Mouse (Mus musculus) stomach, embryonic 15.5 days (tissue): Measurements from ENCODE around the gene Glt8d2. TPM values are rescaled to one million over a fixed set of nuclear protein-coding genes. Genes with fewer than 3 reads are reported as not detected.
A peak's percentile ranks its signal among the peaks of the same experiment; 100 is the strongest.
"Not testable (repeated sequence)": the region's sequence is repeated elsewhere in the genome, so short reads cannot be mapped to it uniquely, and the experiment has no call there.

Source experiments
- ATAC-seq: fragments of 200-750 bp; cut with Nextera tagmentation; 2 replicates; pipeline ENCODE4 v1.8.0; 2017; ENCODE audit warnings: low read depth, moderate number of reproducible peaks, moderate TSS enrichment; ENCODE audit not compliant: insufficient read depth, low FRiP score
- H3K27ac ChIP-seq: fragments of 300-500 bp; sonication (generic); 2 replicates; pipeline ENCODE4 v1.5.1; 2015; ENCODE audit warnings: mild to moderate bottlenecking, inconsistent platforms
- H3K27me3 ChIP-seq: fragments of 300-500 bp; sonication (generic); replicated peaks from 2 replicates; pipeline ENCODE4 v1.6.1; 2015; ENCODE audit warnings: inconsistent platforms
- H3K36me3 ChIP-seq: fragments of 300-500 bp; sonication (generic); 2 replicates; pipeline ENCODE4 v1.6.1; 2015; ENCODE audit warnings: inconsistent platforms
- H3K4me1 ChIP-seq: fragments of 300-500 bp; sonication (generic); 2 replicates; pipeline ENCODE4 v1.6.1; 2015; ENCODE audit warnings: inconsistent platforms
- H3K4me2 ChIP-seq: fragments of 300-500 bp; sonication (generic); 2 replicates; pipeline ENCODE4 v1.6.1; 2015; ENCODE audit warnings: mild to moderate bottlenecking, inconsistent platforms
- H3K4me3 ChIP-seq: fragments of 300-500 bp; sonication (generic); replicated peaks from 2 replicates; pipeline ENCODE4 v1.5.1; 2015; ENCODE audit warnings: inconsistent platforms
- H3K9ac ChIP-seq: fragments of 300-500 bp; sonication (generic); 2 replicates; pipeline ENCODE4 v1.6.1; 2015; ENCODE audit warnings: inconsistent platforms
- H3K9me3 ChIP-seq: fragments of 300-500 bp; sonication (generic); 2 replicates; pipeline ENCODE4 v1.6.1; 2016; ENCODE audit warnings: inconsistent platforms
- WGBS: fragments of 180-500 bp; shearing (Covaris S2); methylation state at CpG from one replicate; pipeline ENCODE4 v1.1.7; 2015; 5-methylcytosine and 5-hydroxymethylcytosine counted together
- polyA plus RNA-seq: library from polyadenylated mRNA; unstranded; fragments of >200 nt; fragmentation: Nextera tagmentation; extraction: Ambion mirVana; gene quantifications from 2 replicates; pipeline ENCODE4 v1.2.1, GENCODE M21; 2015

Gene Glt8d2
- polyA plus RNA-seq, 1 experiment from 2014 or later, result 7.0 TPM

DNA sequence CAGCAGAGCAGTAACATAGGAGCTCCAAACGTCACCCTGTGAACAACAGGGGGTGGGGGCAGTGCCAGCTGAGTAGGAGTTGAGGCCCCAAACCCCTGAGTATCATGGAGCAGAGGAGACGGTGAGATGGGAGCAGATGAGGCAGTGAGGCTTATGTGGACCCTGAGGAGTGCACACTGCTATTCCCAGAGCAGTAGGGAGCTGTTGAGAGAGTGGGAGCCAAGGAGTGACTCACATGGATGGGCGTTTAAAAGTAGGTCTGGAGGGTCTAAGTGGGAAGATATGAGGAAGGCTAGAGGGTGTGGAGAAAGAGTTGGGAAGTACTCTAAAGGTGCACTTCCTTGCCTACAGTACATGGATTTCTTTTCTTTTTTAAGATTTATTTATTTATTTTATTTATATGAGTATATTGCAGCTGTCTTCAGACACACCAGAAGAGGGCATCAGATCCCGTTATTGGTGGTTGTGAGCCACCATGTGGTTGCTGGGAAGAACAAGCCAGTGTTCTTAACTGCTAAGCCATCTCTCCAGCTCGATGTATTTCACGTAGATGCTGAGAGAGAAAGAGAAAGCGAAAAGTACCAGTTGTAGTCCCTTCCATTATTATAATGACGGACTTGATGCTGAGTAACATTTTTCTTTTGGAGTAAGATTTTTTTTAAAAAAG, 51.3 kb downstream of the Glt8d2 start:
- Histone ChIP-seq H3K4me1 (no peaks in the 10 kb centered on the region), H3K27ac (no peak overlapping the region), H3K4me3 (no peak overlapping the region), H3K4me2 (no peak overlapping the region), H3K36me3 (peaks cover 44% of the 10 kb centered on the region), H3K9ac (no peak overlapping the region), H3K27me3 (no peaks in the 10 kb centered on the region), H3K9me3 (no peaks in the 10 kb centered on the region)
- 87% methylated on average over 8 of the region's 8 CpGs for WGBS
- ATAC-seq, result no peak

DNA sequence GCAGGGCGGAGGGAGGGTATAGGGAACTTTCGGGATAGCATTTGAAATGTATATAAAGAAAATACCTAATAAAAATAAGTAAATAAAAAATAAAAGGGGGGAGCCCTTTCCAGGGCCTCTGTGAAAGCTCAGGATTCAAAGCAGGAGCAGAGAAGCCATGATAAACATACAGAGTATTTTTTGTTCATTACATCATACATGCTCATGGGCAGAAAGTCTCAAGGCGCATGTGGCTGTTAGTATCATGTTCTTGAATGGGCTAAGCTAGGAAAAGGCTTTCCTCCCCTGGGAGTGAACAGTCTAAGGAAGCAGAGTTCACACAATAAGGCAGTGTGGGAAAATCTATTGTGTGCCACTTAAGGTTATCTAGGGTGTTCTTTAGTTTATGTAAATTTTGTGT, 54.1 kb downstream of the Glt8d2 start:
- no peak overlapping the region for H3K4me3 ChIP-seq
- peaks cover 4% of the 10 kb centered on the region; the same call in 1 of the 2 replicates for H3K4me1 ChIP-seq
- H3K27me3 ChIP-seq, result no peaks in the 10 kb centered on the region
- peaks cover 32% of the 10 kb centered on the region for H3K36me3 ChIP-seq
- WGBS, result 92% methylated on average over 3 of the region's 3 CpGs
- no peak for ATAC-seq
- no peak overlapping the region for H3K9ac ChIP-seq
- no peak overlapping the region for H3K27ac ChIP-seq
- H3K9me3 ChIP-seq, result no peaks in the 10 kb centered on the region
- H3K4me2 ChIP-seq, result no peak overlapping the region

DNA sequence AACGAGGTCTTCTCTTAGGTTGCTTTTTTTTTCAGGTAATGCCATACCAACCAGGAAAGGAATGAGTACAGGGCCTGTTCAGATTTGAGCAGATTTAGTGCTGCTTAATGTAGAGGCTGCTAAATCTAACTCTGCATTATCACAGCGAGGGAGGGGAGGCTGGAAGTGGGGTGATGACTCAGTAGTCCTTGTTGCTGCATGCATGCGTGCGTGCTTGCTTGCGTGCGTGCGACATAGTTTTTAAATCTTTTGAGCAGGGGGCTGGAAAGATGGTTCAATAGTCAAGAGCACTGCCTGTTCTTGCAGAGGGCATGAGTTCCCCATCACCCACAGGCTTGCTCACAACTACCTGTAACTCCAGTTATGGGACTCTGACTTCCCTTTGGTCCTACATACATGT, 56.1 kb downstream of the Glt8d2 start:
- peaks cover 8% of the 10 kb centered on the region; the same call in 1 of the 2 replicates for H3K4me1 ChIP-seq
- no peak overlapping the region for H3K4me2 ChIP-seq
- no peak for ATAC-seq
- no peaks in the 10 kb centered on the region for H3K9me3 ChIP-seq
- H3K27me3 ChIP-seq, result no peaks in the 10 kb centered on the region
- no peak overlapping the region for H3K9ac ChIP-seq
- H3K4me3 ChIP-seq, result no peak overlapping the region
- H3K36me3 ChIP-seq, result peaks cover 16% of the 10 kb centered on the region
- 93% methylated on average over 7 of the region's 7 CpGs for WGBS
- H3K27ac ChIP-seq, result no peak overlapping the region

DNA sequence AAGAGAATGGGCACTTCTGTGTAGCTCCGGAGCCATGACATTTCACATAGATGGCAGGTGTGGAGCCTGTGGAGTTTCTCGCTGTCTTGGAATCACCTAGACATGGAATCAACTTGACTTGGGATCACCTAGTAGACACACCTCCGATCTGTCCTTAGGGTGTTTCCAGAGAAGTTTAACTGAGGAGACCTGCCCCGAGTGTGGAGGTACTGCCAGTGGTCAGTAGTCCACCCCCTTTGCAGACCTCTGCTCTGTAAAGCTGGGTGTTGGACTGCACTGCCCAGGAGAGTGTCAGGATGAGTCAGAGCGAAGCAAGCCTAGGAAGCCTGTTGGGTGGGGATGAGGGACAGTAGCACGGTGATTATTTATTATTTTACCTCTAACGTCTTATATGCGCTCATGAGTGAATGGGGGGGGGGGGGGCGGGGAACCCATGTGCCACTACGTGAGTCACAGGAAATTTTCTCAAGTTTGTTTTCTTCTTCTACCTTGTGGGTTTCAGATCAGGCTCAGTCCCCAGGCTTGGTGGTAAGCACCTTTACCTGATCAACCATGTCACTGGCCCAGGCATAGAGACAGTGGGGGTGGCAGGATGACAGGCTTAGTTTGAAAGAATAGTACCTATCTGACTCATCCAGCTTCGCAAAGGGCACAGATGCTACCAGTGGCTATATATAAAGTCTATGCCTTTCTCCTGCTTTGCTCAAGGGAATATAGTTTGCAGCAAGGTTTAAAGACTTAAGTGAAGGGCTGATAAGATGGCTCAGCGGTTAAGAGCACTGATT, 57.8 kb downstream of the Glt8d2 start:
- peaks cover 9% of the 10 kb centered on the region; the same call in 1 of the 2 replicates for H3K36me3 ChIP-seq
- no peak overlapping the region for H3K4me2 ChIP-seq
- H3K4me3 ChIP-seq, result no peak overlapping the region
- 94% methylated on average over 12 of the region's 12 CpGs for WGBS
- H3K4me1 ChIP-seq, result peaks cover 10% of the 10 kb centered on the region; the same call in 1 of the 2 replicates
- no peak overlapping the region for H3K9ac ChIP-seq
- H3K27me3 ChIP-seq, result no peaks in the 10 kb centered on the region
- H3K27ac ChIP-seq, result no peak overlapping the region
- ATAC-seq, result no peak
- no peaks in the 10 kb centered on the region for H3K9me3 ChIP-seq

DNA sequence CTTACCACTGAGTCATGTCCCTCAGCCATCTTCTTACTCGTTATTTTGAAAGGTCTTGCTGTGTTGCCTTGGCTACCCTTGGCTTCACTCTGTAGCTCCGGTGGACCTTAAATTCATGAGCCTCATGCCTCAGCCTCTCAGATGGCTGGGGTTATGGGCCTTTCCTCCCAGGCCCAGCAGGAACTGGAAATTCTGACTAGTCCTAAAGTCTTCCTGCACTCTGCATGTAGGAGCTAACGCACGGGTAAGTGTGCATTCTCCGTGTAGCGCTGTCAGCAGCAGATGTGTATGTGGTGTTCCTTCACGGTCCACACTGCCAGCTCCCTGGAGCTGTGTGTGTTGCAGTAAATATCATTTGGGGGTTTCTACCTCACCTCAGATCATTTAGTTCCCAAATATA, 59.3 kb downstream of the Glt8d2 start:
- Histone ChIP-seq H3K9me3 (no peaks in the 10 kb centered on the region), H3K4me3 (peak overlapping the region; percentile 68), H3K4me2 (peak overlapping the region; percentile 65), H3K27ac (no peak overlapping the region), H3K4me1 (peaks cover 10% of the 10 kb centered on the region; the same call in 1 of the 2 replicates), H3K27me3 (no peaks in the 10 kb centered on the region), H3K36me3 (0 out of 2 replicates have a peak, but pooled peaks cover 3% of the 10 kb centered on the region), H3K9ac (0 out of 2 replicates have a peak overlapping the region, but pooled peaks have one; percentile 17)
- 80% methylated on average over 7 of the region's 7 CpGs for WGBS
- no peak for ATAC-seq

DNA sequence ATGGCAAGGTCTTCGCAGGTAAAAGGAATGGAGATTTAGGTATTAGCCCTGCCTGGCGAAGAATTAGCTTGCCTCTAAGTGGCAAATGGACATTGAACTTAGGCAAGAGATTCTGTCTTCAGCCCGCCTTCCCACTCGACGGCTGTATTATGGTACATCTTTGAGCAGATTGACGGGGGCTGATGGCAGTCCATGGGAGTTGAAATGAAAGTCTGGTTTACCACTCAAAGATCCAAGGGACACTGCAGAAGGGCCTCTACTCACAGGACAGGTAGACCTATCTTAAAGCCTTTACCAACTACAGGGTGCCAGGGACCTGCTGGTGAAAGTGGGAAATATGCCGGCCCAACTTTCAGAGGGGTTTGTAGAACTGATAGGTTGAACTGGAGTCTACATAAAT, 60.0 kb downstream of the Glt8d2 start:
- H3K36me3 ChIP-seq, result 0 out of 2 replicates have a peak, but pooled peaks cover 3% of the 10 kb centered on the region
- no peak for ATAC-seq
- H3K4me2 ChIP-seq, result peak overlapping the region; percentile 65
- no peaks in the 10 kb centered on the region for H3K27me3 ChIP-seq
- 16% methylated on average over 7 of the region's 7 CpGs for WGBS
- no peaks in the 10 kb centered on the region for H3K9me3 ChIP-seq
- peaks cover 10% of the 10 kb centered on the region; the same call in 1 of the 2 replicates for H3K4me1 ChIP-seq
- no peak overlapping the region for H3K27ac ChIP-seq
- H3K9ac ChIP-seq, result peak overlapping the region; percentile 56; the same call in 1 of the 2 replicates
- peak overlapping the region; percentile 68 for H3K4me3 ChIP-seq

DNA sequence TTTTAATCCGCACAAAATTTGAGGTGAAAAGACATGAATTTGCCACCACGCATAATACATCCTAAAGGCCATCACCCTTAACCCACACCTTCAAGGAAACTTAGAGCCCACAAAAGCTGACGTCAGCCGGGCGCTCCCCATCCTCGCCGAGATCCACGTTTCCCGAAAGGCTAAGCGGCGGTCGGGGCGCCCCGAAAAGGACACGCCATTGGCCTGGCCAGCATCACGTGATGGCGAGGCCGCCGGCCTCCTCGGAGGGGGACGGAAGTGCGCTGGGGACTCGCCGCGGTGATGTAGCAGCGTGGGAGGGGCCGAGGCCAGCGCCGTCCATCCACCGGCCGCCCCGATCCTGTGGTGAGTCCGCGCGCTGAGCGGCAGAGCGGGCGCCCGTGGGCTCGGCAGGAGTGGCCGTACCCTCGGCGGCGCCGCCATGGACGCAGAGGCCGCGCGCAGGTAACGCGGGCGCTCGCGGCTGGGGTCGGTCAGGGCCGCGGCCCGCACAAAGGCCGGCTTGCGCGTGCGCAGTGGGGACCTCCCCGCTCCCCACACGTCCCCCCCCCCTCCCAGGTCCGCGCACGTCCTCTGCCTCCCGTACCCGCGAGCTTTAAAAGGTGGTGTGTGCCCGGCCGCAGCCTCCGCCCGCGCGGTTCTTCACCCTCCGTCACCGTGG, 60.7 kb downstream of the Glt8d2 start, which contains the start of gene Tdg:
Gene Tdg, plus strand, starts transcription at position 243 of the 670 bp plus-strand sequence.
- peak; percentile 98 for ATAC-seq

DNA sequence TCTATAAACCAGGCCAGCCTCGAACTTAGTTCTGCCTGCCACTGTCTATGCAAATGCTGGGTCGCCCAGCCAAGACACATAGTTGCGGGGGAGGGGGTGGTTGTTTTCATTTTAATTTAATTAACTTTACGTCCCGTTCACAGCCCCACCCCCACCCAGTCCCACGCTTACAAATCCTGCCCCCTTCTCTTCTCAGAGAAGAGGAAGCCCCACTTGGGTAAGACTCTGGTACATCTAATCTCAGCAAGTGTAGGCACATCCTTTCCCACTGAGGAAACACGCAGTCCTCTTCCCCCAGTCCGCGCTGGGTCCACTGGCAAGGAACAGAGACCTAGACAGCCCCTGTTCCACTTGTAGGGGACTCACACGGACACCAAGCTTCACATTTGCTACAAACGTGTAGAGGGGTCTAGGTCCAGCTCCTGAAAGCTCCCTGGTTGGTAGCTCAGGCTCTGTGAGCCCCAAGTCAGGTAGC, 61.3 kb downstream of the Glt8d2 start:
- no peaks in the 10 kb centered on the region for H3K27me3 ChIP-seq
- peak overlapping the region; percentile 86 for H3K4me2 ChIP-seq
- H3K4me1 ChIP-seq, result peaks cover 10% of the 10 kb centered on the region; the same call in 1 of the 2 replicates
- peak; percentile 24; the same call in 1 of the 2 replicates for ATAC-seq
- H3K36me3 ChIP-seq, result 0 out of 2 replicates have a peak, but pooled peaks cover 3% of the 10 kb centered on the region
- H3K27ac ChIP-seq, result peak overlapping the region; percentile 91
- H3K4me3 ChIP-seq, result peak overlapping the region; percentile 68
- H3K9me3 ChIP-seq, result no peaks in the 10 kb centered on the region
- peak overlapping the region; percentile 71; the same call in 1 of the 2 replicates for H3K9ac ChIP-seq
- 7% methylated on average over 11 of the region's 11 CpGs for WGBS

More for the DNA sequence above, 60.7 kb downstream of the Glt8d2 start, which contains the start of gene Tdg:
- Histone ChIP-seq H3K27ac (peak within 1 kb of the TSS; percentile 91), H3K4me1 (peaks cover 10% of the 10 kb centered on the region; the same call in 1 of the 2 replicates), H3K9ac (peak within 1 kb of the TSS; percentile 71), H3K4me2 (peak within 1 kb of the TSS; percentile 86), H3K4me3 (peak within 1 kb of the TSS; percentile 68)
- not testable (repeated sequence) for H3K36me3 ChIP-seq, H3K27me3 ChIP-seq, H3K9me3 ChIP-seq
- WGBS, result under 1% methylated on average over 70 of the region's 78 CpGs

DNA sequence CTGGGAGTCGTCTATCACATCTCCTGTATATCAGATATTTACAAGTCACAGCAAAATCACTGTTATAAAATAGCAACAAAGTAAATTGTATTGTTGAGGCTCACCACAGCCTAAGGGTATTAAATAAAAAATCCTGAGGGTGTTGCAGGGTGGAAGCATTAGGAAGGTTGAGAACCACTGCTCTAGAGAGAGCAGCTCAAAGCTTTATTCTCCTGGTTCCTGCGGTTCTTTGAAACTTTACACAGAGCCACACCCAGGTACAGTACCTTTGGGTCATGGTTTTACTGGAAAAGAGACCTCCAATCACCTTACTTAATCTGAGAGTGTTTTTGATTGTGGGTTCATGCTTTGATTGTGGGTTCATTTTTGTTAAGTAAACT, 66.9 kb downstream of the Glt8d2 start:
- not testable (repeated sequence) for H3K36me3 ChIP-seq, H3K27me3 ChIP-seq, ATAC-seq, H3K9me3 ChIP-seq, H3K4me1 ChIP-seq
- Histone ChIP-seq H3K4me2 (peak overlapping the region; percentile 53), H3K27ac (peak overlapping the region; percentile 86), H3K4me3 (peak overlapping the region; percentile 84), H3K9ac (peak overlapping the region; percentile 5; the same call in 1 of the 2 replicates)
- WGBS, result 0% methylated on average over 2 of the region's 2 CpGs

DNA sequence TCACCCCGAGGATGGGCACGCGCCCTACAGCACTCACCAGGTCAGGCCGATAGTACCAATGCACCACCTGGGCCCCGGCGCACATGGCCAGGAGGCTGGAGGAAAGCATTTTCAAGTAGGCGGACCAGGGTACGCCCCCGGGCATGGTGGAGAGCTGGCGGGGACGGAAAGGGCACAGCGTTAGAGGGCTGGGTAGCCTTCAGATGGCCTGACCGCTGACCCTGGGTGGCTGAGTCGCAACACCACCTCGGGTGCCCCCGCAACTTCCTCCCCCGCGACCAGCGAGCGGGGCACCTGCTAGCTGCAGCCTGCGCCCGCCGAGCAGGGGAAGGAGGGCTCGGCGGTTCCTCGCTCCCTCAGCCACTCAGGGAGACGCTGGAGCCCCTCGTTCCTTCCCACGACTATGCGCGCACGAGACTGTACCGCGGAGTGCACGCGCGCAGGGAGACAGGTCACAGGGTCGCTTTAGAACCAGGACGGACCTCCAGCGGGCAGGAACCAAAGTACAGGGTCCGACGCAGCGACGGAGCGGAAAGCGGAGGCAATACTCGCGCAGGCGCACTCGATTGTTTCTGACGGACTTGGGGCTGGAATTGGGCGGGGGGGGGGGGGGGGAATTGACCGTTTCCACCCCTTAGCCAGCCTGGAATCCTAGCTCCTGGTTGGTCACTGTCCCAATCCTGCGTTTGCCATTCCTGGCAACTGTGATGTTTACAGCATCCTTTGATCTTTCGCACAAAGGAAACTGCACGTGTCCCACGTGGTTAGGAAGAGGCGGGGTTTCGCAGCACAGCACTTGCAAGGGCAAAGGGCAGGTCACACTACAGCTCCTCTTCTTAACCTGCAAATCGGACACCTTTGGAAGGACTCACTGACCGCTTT, 67.5 kb downstream of the Glt8d2 start, which contains the start of gene 1190007I07Rik:
Gene 1190007I07Rik, minus strand, starts transcription at position 558 of the 882 bp plus-strand sequence.
- Histone ChIP-seq H3K9me3 (no peaks in the 10 kb centered on the region), H3K4me2 (peak within 1 kb of the TSS; percentile 53), H3K4me1 (no peaks in the 10 kb centered on the region), H3K9ac (peak within 1 kb of the TSS; percentile 61), H3K4me3 (peak within 1 kb of the TSS; percentile 84), H3K27me3 (no peaks in the 10 kb centered on the region), H3K27ac (peak within 1 kb of the TSS; percentile 86), H3K36me3 (no peaks in the 10 kb centered on the region)
- ATAC-seq, result peak; percentile 91
- under 1% methylated on average over 58 of the region's 61 CpGs for WGBS
